Mouse (Mus musculus) lung, adult 18-20 months (tissue): ENCODE data around the gene Zc3h14.

ENCODE experiments used
- DNase-seq, 2 experiments: peaks; one replicate each; pipeline ENCODE4 v3.0.0; 2022; ENCODE audit warnings: mixed read lengths in 2 of 2

Zc3h14 gene

GRCm38 (mm10) chr12:98741011-98741501 is 5.7 kb upstream of the Zc3h14 start:
- DNase-seq = no peak

- no peak for DNase-seq
These were observed 1.1 kb upstream of the Zc3h14 start for GRCm38 (mm10) chr12:98745626-98746025.

- peak; percentile 76 to 80 for DNase-seq
These were observed 633 bp upstream of the Zc3h14 start for GRCm38 (mm10) chr12:98746131-98746530.

GRCm38 (mm10) chr12:98747380-98747753 is 603 bp downstream of the Zc3h14 start:
- no peak for DNase-seq

DNA sequence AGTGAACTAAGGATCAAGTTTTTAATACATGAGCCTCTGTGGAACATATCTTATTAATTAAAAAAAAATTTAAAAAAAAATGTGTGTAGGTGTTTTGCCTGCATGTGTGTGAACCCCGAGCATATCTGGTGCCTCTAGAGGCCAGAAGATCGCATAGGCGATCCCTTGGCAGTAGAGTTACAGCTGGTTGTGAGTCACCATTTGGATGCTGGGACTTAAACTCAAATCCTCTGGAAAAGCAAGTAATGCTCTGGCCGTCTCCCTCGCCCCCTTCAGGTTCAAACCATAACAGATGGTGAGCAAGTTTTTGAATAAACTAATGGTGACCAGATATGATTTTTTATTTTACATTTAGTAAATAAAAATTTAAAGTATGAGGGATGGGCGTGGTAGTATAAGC is 10.9 kb downstream of the Zc3h14 start:
- no peak for DNase-seq

DNA sequence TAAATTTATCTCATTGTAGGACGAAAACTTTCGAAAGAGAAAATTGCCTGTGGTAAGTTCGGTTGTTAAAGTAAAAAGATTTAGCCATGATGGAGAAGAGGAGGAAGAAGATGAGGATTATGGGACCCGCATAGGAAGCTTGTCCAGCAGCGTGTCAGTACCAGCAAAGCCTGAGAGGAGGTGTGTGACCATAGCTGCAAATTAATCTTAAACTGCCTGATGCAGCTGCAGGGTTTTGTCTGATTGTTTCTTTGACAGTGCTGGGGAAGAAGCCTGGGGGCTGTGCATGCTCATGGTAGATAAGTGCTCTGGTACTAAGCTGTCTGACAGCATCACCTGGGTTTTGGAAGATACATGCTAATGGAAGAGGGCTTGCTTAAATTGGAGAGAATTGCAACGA is 12.9 kb downstream of the Zc3h14 start:
- DNase-seq = no peak

- DNase-seq = no peak
These were observed 19.5 kb downstream of the Zc3h14 start for GRCm38 (mm10) chr12:98766241-98766640.

GRCm38 (mm10) chr12:98777509-98777908 is 30.7 kb downstream of the Zc3h14 start:
- no peak for DNase-seq

- DNase-seq = peak; percentile 14 to 16
These were observed 32.4 kb downstream of the Zc3h14 start for GRCm38 (mm10) chr12:98779148-98779547.

DNA sequence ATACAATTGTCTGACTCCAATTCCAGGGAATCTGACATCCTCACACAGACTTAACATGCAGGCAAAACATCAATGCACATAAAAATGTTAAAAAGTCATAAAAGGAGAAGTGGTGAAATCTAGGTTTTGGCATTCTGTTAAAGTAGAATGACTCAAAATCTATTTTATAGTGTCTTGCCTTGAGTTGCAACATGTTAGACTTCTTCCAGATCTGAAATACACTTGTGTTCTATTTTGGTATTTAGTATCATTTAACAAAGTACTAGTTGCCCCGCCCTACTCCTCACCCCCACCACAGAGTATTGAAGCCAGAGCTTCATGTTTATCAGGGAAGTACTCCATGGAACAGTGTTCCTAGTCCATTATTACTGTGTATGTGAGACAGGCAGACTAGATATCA is 37.5 kb downstream of the Zc3h14 start:
- DNase-seq = no peak

DNA sequence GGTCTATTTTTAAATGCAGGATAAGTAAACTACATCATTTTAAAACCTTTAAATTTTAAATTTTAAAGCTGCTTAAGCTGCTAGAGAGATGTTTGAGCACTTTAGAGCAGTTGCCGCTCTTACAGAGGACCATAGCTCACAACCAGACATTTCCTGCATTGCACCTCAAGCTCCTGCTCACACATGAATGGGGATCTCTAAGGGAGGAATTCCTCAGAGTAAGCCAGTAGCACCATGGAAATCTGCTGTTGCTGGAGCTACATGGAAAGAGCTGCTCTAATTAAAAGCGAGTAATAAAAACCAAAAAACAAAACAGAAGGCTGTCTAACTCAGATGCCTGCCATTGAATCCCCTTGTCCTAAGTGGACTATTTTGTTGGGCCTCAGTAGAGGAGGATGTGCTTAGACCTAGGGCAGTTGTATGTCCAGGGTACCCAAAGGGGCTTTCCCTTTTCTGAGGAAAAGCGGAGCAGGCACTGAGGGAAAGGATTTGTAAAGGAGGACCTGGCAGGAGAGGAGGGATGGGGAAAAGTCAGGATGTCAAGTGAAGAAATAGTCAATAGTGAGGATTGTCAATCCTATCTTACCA is 49.1 kb downstream of the Zc3h14 start:
- DNase-seq = no peak

- DNase-seq = no peak
These were observed 53.6 kb downstream of the Zc3h14 start for GRCm38 (mm10) chr12:98800334-98800733.

GRCm38 (mm10) chr12:98802245-98802644 is 55.5 kb downstream of the Zc3h14 start:
- no peak for DNase-seq

- DNase-seq = no peak
These were observed 57.4 kb downstream of the Zc3h14 start for GRCm38 (mm10) chr12:98804078-98804748.

DNA sequence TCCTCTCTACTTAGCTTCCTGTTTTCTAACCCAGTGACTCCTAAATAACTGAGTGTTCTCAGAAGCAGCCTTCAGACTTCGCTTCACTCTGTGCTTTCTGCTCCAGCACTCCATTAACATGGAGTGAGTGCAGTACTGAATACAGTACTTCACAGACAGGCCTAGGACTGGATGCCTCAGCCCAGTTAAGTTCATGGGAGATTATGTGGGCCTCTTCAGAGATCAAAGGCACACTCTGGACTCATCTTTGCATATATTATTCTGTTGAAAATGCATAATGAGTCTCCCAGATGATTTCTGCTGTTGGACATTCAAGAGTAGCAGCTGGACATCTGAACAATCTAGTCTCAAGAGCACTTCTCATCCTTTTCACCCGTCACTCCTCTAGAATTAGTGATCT is 74.0 kb downstream of the Zc3h14 start:
- no peak for DNase-seq

DNA sequence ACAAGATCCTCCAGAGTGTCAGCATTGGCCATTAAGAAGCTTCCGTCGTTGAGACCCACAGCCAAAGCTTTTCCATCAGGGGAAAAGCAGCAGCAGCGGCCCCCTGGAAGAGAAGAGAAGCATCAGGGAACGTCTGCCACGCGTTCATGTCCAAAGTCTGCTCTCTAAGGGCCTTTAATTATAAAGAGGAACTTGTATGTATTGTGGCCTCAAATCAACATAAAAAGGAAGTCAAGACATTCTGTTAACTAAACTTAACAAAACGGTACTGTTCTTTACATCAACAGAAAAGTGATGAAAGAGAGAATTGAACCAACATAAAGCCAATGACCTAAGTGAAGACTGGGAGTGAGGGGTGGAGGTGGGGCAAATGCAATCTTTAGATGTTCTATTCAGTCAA is 84.4 kb downstream of the Zc3h14 start:
- no peak for DNase-seq

DNA sequence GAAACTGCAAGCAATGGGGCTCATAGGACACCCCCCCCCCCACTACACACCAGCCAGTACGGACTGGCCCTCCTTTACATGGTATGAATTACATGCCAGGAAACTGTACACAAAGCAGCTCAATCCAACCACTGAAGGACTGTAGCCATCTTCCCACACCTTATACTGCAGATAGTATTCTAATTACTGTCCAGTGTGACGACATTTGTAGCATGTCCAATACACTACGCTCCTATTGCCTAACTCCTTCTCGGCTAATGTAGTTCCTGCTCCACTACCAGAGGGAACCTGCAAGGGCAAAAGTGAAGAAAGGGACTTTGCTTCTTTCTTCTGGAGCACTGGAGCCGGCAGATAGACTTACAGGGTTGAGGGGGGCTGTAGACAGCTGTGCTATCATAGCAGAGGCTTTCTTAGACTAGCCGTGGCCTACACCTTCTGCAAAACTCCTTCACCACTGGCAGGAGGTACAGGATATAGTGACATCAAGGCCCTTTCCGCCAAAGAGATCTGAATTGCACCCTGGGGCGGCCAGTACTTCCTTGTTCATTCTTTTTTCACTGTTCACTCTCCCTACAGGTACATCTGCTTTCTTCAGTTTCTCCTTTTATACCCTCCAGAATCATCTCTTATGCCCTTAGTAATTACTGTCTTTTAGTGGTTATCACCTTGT is 86.3 kb downstream of the Zc3h14 start:
- no peak for DNase-seq

- peak in 1 of 2 experiments; percentile 4 for DNase-seq
These were observed 87.1 kb downstream of the Zc3h14 start for GRCm38 (mm10) chr12:98833901-98834300.

- DNase-seq = peak in 1 of 2 experiments; percentile 48
These were observed 88.1 kb downstream of the Zc3h14 start for GRCm38 (mm10) chr12:98834879-98835278.

- DNase-seq = no peak
These were observed 88.7 kb downstream of the Zc3h14 start for GRCm38 (mm10) chr12:98835466-98835865.
